Mouse (Mus musculus): ENCODE data around the gene Cd81. TPM values are rescaled to one million over a fixed set of nuclear protein-coding genes. Genes with fewer than 3 reads are reported as not detected.

The Cd81 gene
- 228 and 233 TPM in 2 replicates for polyA plus RNA-seq (2015; fragmentation: Nextera tagmentation; extraction: Ambion mirVana)

DNA sequence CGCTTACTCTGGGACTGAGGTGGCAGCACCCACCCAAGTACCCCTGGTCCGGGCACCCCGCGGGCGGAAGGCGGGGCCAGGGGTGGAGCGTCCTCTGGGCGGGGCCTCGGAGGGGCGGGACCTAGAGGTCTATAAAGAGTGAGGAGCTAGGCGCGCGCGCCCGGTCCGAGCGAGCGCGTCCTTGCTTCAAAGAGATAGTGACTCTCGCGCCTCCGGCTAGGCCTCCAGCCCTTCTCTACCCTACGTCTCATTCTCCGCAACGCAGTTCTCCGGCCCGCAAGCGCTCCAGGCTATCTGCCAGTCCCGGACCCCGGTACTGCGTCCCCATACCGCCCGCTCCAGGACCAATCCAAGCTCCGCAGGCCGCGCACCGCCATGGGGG lies at the start of gene Cd81:
TSS of gene Cd81 (plus strand) at position 114 of the 382 bp plus-strand sequence.
- peak; percentile 87 for DNase-seq (ENCODE audit: low spot score)

GRCm38 (mm10) chr7:143004727-143005343 lies 47.7 kb upstream of the Cd81 start, which contains the start of gene Tspan32:
Gene Tspan32 (plus strand): TSS chr7:143005046.
- peak; percentile 68 for DNase-seq (ENCODE audit: low spot score)

DNA sequence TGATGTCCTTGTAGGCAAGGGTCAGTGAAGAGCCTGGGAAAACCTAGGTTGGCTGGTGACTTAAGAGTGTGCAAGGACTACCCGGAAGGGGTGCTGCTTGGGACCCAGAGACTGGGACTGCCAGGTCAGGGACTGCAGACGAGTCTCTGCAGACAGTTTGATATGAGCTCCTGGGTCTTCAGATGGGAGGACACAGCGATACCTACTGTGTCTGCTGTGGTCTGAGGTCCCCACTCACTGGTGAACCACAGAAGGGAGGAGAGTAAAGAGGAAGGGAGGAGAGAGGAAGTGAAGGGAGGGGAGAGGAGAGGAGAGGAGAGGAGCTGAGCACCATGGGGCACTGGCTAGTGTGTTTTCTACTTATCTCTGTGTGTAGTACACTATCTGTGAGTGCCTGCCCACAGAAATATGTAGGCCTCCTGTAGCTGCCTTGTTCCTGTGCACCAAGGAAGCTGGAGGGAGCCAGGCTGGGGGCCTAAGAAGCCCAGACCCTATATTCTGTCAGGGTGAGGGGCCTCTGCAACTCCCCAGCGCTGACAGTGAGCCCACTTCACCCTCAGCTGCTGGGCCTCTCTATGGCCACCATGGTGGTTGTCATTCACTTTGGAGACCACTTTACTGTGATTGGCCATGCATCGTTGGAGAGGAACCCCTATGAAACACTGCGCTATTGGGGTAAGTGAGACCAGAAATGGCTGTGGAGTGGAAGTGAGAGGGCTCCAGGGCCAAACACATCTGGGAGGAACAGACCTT lies 47.0 kb upstream of the Cd81 start:
- peak; percentile 65 for DNase-seq (ENCODE audit: low spot score)

GRCm38 (mm10) chr7:143006097-143006755 lies 46.3 kb upstream of the Cd81 start:
- peak; percentile 10 for DNase-seq (ENCODE audit: low spot score)

DNA sequence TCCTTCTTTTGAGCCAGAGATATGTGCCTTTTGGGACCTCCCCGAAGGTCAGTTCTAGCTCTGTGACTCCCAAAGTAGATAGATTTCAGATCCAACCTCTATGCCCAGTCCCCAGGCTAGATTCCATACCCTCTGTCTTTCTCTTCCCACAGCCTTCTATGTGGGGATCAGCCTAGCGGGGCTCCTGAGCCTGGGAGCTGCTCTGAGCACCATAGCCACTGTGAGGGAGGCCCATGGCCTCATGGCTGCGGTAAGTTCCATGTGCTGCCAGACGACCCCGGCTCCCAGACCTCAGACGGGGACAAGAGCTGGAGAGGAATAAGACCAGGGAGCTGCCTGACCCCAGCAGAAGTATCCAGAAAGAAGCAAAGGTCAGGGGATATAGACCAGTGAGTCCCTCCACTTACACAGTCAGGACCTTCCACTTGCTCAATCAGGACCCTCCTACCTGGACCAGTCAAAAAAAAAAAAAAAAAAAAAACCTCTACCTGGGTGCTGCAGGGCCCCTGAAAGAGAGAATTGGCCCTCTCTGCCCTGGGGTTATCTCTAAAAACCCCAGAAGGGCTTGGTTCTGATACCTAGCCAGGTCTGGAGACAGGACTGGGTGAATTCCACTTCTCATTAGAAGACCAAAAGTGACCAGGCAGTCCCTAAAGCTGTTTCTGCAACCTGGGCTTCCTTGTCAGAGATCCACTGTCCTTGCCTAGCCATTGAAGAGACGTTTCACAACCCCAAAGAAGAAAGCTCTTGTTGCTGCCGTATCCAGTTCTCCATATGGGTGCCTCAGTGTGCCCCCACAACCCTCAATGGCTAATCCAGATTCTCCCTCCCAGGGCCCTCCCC lies 45.6 kb upstream of the Cd81 start:
- no peak for DNase-seq (ENCODE audit: low spot score)

DNA sequence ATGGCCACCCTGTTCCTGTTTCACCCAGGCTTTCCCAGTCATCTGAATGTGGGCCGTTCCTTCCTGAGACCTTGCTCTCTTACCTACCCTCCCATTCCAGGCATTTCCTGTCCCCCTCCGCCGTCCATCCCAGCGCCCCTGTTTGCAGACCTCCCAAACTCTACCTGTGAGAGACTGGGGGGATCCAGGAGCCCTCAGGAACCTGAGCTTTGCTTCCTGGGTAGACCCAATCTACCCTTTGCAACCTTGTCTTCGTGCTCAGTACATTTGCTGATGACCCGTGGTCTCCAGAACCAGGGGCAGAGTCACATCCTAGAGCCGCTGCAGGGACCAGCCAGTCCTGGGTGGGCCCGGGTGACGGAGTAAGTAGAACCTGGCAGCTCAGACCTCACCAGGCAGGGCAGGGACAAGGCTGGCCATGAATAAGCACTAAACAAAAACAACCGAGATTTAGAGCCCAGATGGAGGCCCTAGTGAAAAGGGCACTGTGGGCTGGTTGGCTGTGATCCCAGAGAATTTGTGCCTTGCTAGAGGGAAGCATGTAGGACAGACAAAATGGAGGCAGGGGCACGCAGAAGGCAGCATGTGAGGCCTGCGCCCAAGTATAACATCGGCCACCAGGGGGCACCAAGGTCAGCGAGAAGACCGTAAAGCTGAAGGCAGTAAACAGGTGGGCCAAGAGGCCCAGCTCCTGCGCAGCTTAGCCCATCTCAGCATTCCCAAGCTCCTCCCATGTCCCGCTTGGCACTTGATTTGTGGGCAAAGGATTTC lies 44.8 kb upstream of the Cd81 start:
- peak; percentile 91 for DNase-seq (ENCODE audit: low spot score)

GRCm38 (mm10) chr7:143008370-143008926 lies 44.1 kb upstream of the Cd81 start:
- DNase-seq (ENCODE audit: low spot score) = peak; percentile 81

GRCm38 (mm10) chr7:143008996-143009665 lies 43.4 kb upstream of the Cd81 start:
- no peak for DNase-seq (ENCODE audit: low spot score)

DNA sequence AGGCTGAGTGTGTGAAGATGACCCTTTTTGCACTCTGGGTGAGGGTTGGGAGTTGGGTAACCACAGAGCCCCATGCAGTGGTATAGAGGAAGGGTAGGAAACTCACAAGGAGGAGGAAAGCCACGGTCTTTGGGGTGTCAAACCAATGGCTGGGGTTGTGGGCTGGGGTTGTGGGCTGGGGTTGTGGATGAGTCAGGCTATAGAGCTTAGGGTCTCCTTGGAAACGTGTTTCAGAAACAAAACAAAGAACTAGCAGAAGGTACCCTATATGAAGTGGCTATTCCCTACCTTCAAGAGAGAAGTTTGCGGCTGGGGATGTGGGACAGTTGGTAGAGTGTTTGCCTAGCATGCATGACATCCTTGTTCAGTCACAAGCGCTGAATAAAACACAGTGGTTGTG lies 42.5 kb upstream of the Cd81 start:
- peak; percentile 50 for DNase-seq (ENCODE audit: low spot score)

DNA sequence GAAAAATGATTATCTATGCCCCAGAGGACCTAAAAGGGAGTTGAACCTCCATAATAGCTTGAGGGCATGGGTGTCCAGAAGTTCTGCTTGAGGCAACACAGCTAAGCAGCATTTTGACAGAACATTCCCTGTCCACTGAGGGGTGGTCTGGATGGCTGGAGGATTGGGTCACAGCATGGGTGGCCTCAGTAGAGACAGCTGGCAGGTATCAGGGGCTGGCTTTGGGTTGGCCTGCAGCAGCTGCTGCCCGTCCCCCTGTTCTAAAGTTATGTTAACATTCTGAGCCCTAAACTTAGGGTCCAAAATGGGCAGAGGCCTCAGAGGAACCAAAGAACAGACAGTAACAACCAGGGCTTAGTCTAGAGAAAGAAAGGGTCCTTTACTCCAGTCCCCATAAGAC lies 41.3 kb upstream of the Cd81 start:
- no peak for DNase-seq (ENCODE audit: low spot score)

DNA sequence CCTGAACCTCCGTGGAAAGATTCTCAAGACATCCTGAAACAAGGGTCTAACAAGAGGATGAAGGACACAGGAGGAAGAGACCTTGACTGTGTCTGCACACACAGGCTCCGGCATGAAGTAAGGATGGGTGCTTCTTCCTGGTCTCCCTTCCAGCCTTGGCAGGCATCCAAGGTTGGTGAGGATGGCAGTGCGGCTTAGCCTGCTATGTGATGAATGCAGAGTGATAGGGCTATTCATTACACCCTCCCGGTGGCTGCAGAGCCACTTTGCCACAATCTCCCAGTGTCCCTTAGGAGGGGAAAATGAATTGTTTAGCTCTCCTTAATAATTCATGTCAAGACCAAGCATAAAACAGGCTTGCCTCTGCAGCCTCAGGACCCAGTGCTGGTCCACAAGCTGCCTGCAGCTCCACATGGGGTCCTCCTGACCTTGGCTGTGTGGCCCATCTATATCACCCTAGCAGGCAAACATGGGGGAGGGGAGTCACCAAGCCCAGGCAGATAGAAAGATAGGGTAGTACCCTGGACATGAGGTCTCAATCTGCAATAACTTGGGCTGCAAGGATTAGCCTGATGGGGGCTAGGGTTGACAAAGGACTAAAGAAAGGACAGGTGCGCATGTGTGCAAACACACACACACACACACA lies 40.2 kb upstream of the Cd81 start:
- DNase-seq (ENCODE audit: low spot score) = no peak

- no peak for DNase-seq (ENCODE audit: low spot score)
Observed at GRCm38 (mm10) chr7:143013420-143014178, 38.9 kb upstream of the Cd81 start.

- DNase-seq (ENCODE audit: low spot score) = no peak
Observed at GRCm38 (mm10) chr7:143014862-143015659, 37.5 kb upstream of the Cd81 start.

DNA sequence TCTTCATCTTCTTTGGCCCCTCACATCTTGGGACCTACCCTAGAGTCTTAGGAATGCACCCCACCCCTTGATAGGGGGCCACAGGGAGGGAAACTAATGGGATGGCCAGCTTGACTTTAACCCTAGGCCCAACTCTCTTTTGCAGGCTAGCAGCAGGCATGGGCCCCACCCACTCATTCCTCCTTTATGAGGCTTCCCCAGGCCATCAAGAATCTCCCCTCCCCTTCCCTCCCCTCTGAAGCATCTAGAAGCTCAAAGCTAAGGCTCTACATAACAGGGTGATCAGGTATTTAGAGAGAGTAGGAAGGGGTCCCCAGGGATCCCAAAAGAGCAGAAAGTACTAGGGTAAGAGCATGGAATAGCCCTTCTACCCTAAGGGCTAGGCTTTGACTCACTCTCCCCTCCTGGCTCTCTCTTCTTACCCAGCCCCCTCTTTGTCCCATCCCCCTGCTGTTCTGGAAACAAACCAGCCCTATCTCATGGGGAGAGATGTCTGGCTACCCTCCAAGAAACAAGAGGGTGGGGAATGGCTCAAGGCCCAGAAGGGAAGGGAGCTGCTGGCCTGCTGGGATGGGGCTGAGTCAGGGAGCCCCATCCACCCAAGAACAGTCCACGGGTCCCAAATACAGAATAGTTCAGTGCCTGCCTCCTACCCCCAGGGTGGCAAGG lies 36.6 kb upstream of the Cd81 start:
- DNase-seq (ENCODE audit: low spot score) = no peak

DNA sequence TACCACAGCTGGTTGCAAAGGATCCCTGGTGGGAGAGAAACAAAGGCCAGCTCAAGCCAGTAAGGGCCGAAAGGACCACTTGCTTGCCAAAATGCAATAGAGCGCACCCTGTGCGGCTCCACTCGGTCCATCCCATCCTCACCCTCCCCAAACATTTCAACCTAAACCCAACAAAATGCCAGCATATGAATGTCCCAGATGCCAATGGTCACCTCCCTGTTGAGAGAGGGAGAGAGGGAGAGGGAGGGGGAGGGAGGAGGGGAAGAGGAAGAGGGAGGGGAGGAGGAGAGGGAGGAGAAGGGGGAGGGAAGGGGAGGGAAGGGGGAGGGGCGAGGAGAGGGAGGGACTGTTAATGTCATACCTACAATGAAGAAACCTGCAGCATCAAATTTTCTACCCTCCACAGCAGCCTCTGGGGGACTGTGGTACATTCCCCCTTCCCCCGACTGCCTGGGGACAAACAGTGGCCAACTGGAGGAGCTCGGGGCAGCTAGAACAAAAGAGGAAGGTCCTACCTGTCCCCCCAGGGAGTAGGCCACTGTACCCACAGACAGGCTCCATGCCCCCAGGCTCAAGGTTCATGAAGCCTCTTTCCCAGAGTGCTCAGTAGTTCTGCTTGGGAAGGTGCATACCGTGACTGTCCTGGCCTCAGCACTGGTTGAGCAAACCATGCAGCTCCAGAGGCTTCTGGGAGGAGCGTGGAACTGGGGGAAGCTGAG lies 36.0 kb upstream of the Cd81 start:
- DNase-seq (ENCODE audit: low spot score) = no peak

DNA sequence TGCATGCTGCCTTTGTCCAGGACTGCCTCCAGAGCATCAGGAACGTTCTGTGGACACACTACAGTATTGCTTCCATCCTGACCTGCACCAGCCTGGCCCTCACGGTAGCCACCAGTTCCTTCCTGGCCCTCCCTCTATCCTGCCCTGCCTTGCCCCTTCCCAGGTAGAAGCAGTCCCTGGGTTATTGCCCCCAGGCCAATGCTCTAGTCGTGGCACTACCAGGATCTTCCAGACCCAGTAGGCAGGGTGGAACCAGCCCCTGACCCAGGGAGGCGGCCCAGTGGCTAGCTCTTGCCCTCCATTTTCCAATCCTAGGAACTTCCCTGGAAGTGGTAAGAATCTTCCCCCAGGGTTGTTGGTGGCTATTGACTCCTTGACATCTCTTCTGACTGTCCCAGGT lies 35.4 kb upstream of the Cd81 start:
- DNase-seq (ENCODE audit: low spot score) = no peak
